Mouse (Mus musculus) granulocyte monocyte progenitor cell, adult 5-6 weeks (primary cell): ENCODE data around the gene Zfp457. TPM values are rescaled to one million over a fixed set of nuclear protein-coding genes. Genes with fewer than 3 reads are reported as not detected.

Source experiments
- ATAC-seq: replicated peaks from 2 replicates; pipeline ENCODE4 v1.8.0; 2016; ENCODE audit warnings: mild to moderate bottlenecking, moderate TSS enrichment, inconsistent platforms; ENCODE audit not compliant: poor library complexity, severe bottlenecking
- total RNA-seq, 2 experiments: library from RNA; stranded (forward) in 1 of 2; stranded (reverse) in 1 of 2; fragments of 200-712, 200-1000 nt in 1 of 2; fragments of >200 nt in 1 of 2; fragmentation: Nextera tagmentation in 1 of 2; gene quantifications; 2 replicates each; pipeline ENCODE4 v1.2.3; 2014 to 2017

Zfp457 gene
- total RNA-seq (2014; fragmentation: Nextera tagmentation) (1.3 and 5.7 TPM in 2 replicates), total RNA-seq (2017) (1.7 and 1.8 TPM in 2 replicates)

GRCm38 (mm10) chr13:67305822-67306672 lies at the start of gene Zfp457:
TSS of gene Zfp457 (minus strand) at chr13:67306485.
- ATAC-seq: peak; percentile 96

DNA sequence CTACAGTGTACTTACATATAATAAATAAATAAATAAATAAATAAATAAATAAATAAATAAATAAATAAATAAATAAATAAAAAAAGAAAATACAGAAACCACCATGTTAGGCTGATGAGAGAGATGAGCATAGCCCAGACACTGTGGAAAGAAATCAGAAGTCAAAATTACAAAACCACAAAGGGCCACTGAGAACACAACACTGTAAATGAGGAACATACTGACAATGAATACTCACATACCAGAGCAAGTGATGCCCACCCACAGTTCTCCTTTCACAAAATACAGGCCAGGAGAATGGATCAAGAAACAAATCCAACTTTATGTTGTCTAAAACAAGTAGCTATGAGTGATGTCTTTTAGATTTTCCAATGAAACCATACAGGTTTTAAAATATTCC lies 45.6 kb upstream of the Zfp457 start:
- peak; percentile 68 for ATAC-seq

GRCm38 (mm10) chr13:67343422-67343821 lies 37.1 kb upstream of the Zfp457 start:
- peak; percentile 96 for ATAC-seq

DNA sequence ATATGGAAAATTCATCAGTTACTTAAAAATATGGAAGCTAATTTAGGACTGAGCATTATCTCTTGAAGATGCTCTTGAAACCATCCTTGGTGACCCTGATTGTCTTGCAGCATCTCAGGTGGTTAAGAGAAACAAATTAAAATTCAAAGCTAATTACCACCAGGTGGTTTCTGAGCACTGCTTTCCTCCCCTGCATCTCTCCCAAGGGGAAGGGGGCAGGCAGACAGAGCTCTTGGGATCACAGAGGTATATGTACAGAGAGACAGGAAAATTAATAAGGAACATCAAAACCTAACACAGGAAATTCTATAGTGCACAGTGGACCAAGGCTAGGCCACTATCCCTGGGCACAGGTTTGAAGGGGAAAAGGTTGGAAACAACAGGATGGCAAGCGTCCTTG lies 26.6 kb upstream of the Zfp457 start:
- ATAC-seq: 0 out of 2 replicates have a peak, but pooled peaks have one; percentile 1

- ATAC-seq: peak; percentile 95
These were observed 25.9 kb upstream of the Zfp457 start, which contains the start of gene Zfp595 for GRCm38 (mm10) chr13:67332019-67332724. TSS of gene Zfp595 (minus strand) at chr13:67332570.

- ATAC-seq: peak; percentile 10
These were observed 433 bp upstream of the Zfp457 start for GRCm38 (mm10) chr13:67306718-67307117.

- ATAC-seq: no peak
These were observed 28.0 kb downstream of the Zfp457 start, which contains the start of gene Zfp458 for GRCm38 (mm10) chr13:67278314-67278713. TSS of gene Zfp458 (minus strand) at chr13:67278466.

GRCm38 (mm10) chr13:67269383-67270065 lies 36.8 kb downstream of the Zfp457 start:
- peak; percentile 48 for ATAC-seq

GRCm38 (mm10) chr13:67268568-67269369 lies 37.5 kb downstream of the Zfp457 start:
- peak; percentile 99 for ATAC-seq

Other genes with a start within 250 kb of the Zfp457 start
- 3.4 and 3.9 TPM in 2 replicates for gene Zfp712, start 245.3 kb downstream of the Zfp457 start, total RNA-seq (2014; fragmentation: Nextera tagmentation)
- 2.2 and 5.0 TPM in 2 replicates for gene Zfp712, start 245.3 kb downstream of the Zfp457 start, total RNA-seq (2017)
- gene Zfp708, start 208.5 kb downstream of the Zfp457 start, total RNA-seq (2014; fragmentation: Nextera tagmentation): 0.37 and 4.0 TPM in 2 replicates
- 1.8 and 2.9 TPM in 2 replicates for gene Zfp708, start 208.5 kb downstream of the Zfp457 start, total RNA-seq (2017)
- 0.36 and 12.7 TPM in 2 replicates for gene Gm28557, start 197.9 kb downstream of the Zfp457 start, total RNA-seq (2014; fragmentation: Nextera tagmentation)
- gene Gm28557, start 197.9 kb downstream of the Zfp457 start, total RNA-seq (2017): 1.4 and 3.2 TPM in 2 replicates
- gene Rslcan18, start 190.2 kb downstream of the Zfp457 start, total RNA-seq (2014; fragmentation: Nextera tagmentation): 2.4 TPM in 1 of 2 replicates, not detected in the other
- 1.8 TPM in 1 of 2 replicates, not detected in the other for gene Rslcan18, start 190.2 kb downstream of the Zfp457 start, total RNA-seq (2017)
- gene Zfp759, start 184.8 kb downstream of the Zfp457 start, total RNA-seq (2014; fragmentation: Nextera tagmentation): 3.4 and 4.0 TPM in 2 replicates
- gene Zfp759, start 184.8 kb downstream of the Zfp457 start, total RNA-seq (2017): 8.4 and 13.4 TPM in 2 replicates
- gene Rsl1, start 133.3 kb downstream of the Zfp457 start, total RNA-seq (2014; fragmentation: Nextera tagmentation): 3.7 and 6.4 TPM in 2 replicates
- gene Rsl1, start 133.3 kb downstream of the Zfp457 start, total RNA-seq (2017): 5.6 and 6.6 TPM in 2 replicates
- gene Zfp455, start 112.0 kb downstream of the Zfp457 start, total RNA-seq (2014; fragmentation: Nextera tagmentation): 6.7 and 8.0 TPM in 2 replicates
- 1.9 and 3.0 TPM in 2 replicates for gene Zfp455, start 112.0 kb downstream of the Zfp457 start, total RNA-seq (2017)
- 5.1 and 10.4 TPM in 2 replicates for gene Zfp458, start 28.0 kb downstream of the Zfp457 start, total RNA-seq (2014; fragmentation: Nextera tagmentation)
- gene Zfp458, start 28.0 kb downstream of the Zfp457 start, total RNA-seq (2017): 2.1 and 5.2 TPM in 2 replicates
- gene Zfp595, start 26.1 kb upstream of the Zfp457 start, total RNA-seq (2014; fragmentation: Nextera tagmentation): 6.9 and 10.0 TPM in 2 replicates
- 4.4 and 8.9 TPM in 2 replicates for gene Zfp595, start 26.1 kb upstream of the Zfp457 start, total RNA-seq (2017)
- 4.3 TPM in 1 of 2 replicates, not detected in the other for gene Gm28044, start 54.1 kb upstream of the Zfp457 start, total RNA-seq (2014; fragmentation: Nextera tagmentation)
- gene Gm28044, start 54.1 kb upstream of the Zfp457 start, total RNA-seq (2017): 8.4 and 31.0 TPM in 2 replicates
- 4.5 and 9.2 TPM in 2 replicates for gene Zfp953, start 54.1 kb upstream of the Zfp457 start, total RNA-seq (2014; fragmentation: Nextera tagmentation)
- gene Zfp953, start 54.1 kb upstream of the Zfp457 start, total RNA-seq (2017): 6.3 and 9.2 TPM in 2 replicates
- 6.1 TPM in 1 of 2 replicates, not detected in the other for gene Gm28041, start 69.2 kb upstream of the Zfp457 start, total RNA-seq (2014; fragmentation: Nextera tagmentation)
- not detected in 2 replicates for gene Gm28041, start 69.2 kb upstream of the Zfp457 start, total RNA-seq (2017)
- 4.1 and 6.3 TPM in 2 replicates for gene Zfp456, start 69.3 kb upstream of the Zfp457 start, total RNA-seq (2014; fragmentation: Nextera tagmentation)
- 1.8 and 5.7 TPM in 2 replicates for gene Zfp456, start 69.3 kb upstream of the Zfp457 start, total RNA-seq (2017)
- 5.4 and 15.3 TPM in 2 replicates for gene Zfp429, start 93.3 kb upstream of the Zfp457 start, total RNA-seq (2014; fragmentation: Nextera tagmentation)
- gene Zfp429, start 93.3 kb upstream of the Zfp457 start, total RNA-seq (2017): 5.6 and 6.1 TPM in 2 replicates
- 0.60 and 1.1 TPM in 2 replicates for gene Zfp459, start 114.9 kb upstream of the Zfp457 start, total RNA-seq (2014; fragmentation: Nextera tagmentation)
- 0.86 and 0.88 TPM in 2 replicates for gene Zfp459, start 114.9 kb upstream of the Zfp457 start, total RNA-seq (2017)
- gene Zfp874a, start 145.1 kb upstream of the Zfp457 start, total RNA-seq (2014; fragmentation: Nextera tagmentation): 8.4 and 8.7 TPM in 2 replicates
- 6.6 and 15.0 TPM in 2 replicates for gene Zfp874a, start 145.1 kb upstream of the Zfp457 start, total RNA-seq (2017)
- 5.8 and 7.3 TPM in 2 replicates for gene Zfp874b, start 177.8 kb upstream of the Zfp457 start, total RNA-seq (2014; fragmentation: Nextera tagmentation)
- gene Zfp874b, start 177.8 kb upstream of the Zfp457 start, total RNA-seq (2017): 4.5 and 8.5 TPM in 2 replicates
- gene Zfp58, start 194.1 kb upstream of the Zfp457 start, total RNA-seq (2014; fragmentation: Nextera tagmentation): 8.5 and 11.4 TPM in 2 replicates
- 8.3 and 11.9 TPM in 2 replicates for gene Zfp58, start 194.1 kb upstream of the Zfp457 start, total RNA-seq (2017)
- not detected in 2 replicates for gene Gm26965, start 219.7 kb upstream of the Zfp457 start, total RNA-seq (2014; fragmentation: Nextera tagmentation)
- gene Gm26965, start 219.7 kb upstream of the Zfp457 start, total RNA-seq (2017): not detected in 2 replicates
- 22.9 and 26.6 TPM in 2 replicates for gene Zfp87, start 219.7 kb upstream of the Zfp457 start, total RNA-seq (2014; fragmentation: Nextera tagmentation)
- gene Zfp87, start 219.7 kb upstream of the Zfp457 start, total RNA-seq (2017): 10.7 and 17.8 TPM in 2 replicates
- 10.0 and 12.3 TPM in 2 replicates for gene Zfp748, start 247.3 kb upstream of the Zfp457 start, total RNA-seq (2014; fragmentation: Nextera tagmentation)
- gene Zfp748, start 247.3 kb upstream of the Zfp457 start, total RNA-seq (2017): 8.6 and 11.6 TPM in 2 replicates